Mouse (Mus musculus) layer of hippocampus, adult 2 months (tissue): ENCODE measurements around the gene Cpne9. TPM values are rescaled to one million over a fixed set of nuclear protein-coding genes. Genes with fewer than 3 reads are reported as not detected.

Experiments used
- DNase-seq, 2 experiments: peaks; one replicate each; pipeline ENCODE4 v3.0.0; 2022; ENCODE audit warnings: low spot score in 2 of 2
- H3K27ac ChIP-seq: fragments of 200-600 bp; 2 replicates; pipeline ENCODE4 v1.8.1; 2022
- H3K4me3 ChIP-seq: fragments of 200-600 bp; 2 replicates; pipeline ENCODE4 v1.8.1; 2022; ENCODE audit warnings: mild to moderate bottlenecking
- CTCF ChIP-seq: fragments of 200-600 bp; conservative IDR thresholded peaks from 2 replicates; pipeline ENCODE4 v1.8.1; 2022; ENCODE audit warnings: antibody characterized with exemption, mild to moderate bottlenecking, moderate library complexity
- total RNA-seq, 2 experiments: library from RNA; stranded (reverse); gene quantifications; 2 replicates each; pipeline ENCODE4 v1.2.3; 2021

Cpne9 gene
- total RNA-seq, 2 experiments from 2014 or later, result 24.0 to 24.7 TPM

GRCm38 (mm10) chr6:113333137-113333950 is 51.2 kb downstream of the Cpne9 start:
- TF ChIP-seq CTCF, result no peak
- Histone ChIP-seq H3K4me3 (no peak overlapping the region), H3K27ac (peak overlapping the region; percentile 55; the same call in 1 of the 2 replicates)
- DNase-seq, result peak; percentile 45 to 65

GRCm38 (mm10) chr6:113334216-113334615 is 52.1 kb downstream of the Cpne9 start:
- no peak overlapping the region for H3K4me3 ChIP-seq
- DNase-seq, result no peak
- no peak for TF ChIP-seq CTCF
- H3K27ac ChIP-seq, result peak overlapping the region; percentile 20; the same call in 1 of the 2 replicates

DNA sequence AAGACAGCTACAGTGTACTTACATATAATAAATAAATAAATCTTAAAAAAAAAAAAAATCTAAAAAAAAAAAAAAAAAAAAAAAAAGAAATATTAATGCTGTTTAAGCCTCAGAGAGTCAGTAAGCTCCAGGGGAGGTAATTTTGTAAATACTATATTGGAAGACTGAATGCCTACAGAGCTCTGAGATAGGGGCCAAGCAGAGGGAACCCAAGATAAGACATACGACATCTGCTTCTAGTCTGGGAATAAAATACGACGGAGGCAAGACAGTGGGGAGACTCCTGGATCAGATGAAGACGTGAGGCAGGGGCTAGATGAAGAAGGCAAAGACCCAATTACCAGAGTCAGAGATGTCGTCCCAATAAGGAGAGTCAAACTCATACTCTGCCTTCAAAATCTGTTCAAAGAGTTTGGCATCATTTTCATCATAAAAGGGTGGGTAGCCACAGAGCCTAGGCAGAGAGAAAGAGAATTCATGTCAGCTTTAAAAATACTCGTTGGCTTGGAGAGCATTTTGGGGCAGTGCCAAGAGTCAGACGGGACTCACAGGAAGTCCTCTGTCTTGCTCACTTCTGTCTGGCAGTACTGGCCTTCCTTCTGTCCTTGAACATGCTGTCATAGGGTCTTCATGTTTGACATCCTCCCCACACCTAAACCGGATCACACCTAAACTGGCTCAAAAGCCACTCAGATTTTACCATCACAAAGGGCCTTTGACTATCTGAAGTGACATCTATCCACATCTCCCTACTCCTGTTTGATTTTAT is 54.9 kb downstream of the Cpne9 start:
- TF ChIP-seq CTCF, result no peak

GRCm38 (mm10) chr6:113341574-113341973 is 59.5 kb downstream of the Cpne9 start:
- no peak for TF ChIP-seq CTCF
- DNase-seq, result no peak
- peak overlapping the region; percentile 19 for H3K4me3 ChIP-seq
- H3K27ac ChIP-seq, result peak overlapping the region; percentile 82

More for the DNA sequence above, 54.9 kb downstream of the Cpne9 start:
- DNase-seq, result no peak
- Histone ChIP-seq H3K4me3 (no peak overlapping the region), H3K27ac (peak overlapping the region; percentile 48; the same call in 1 of the 2 replicates)

DNA sequence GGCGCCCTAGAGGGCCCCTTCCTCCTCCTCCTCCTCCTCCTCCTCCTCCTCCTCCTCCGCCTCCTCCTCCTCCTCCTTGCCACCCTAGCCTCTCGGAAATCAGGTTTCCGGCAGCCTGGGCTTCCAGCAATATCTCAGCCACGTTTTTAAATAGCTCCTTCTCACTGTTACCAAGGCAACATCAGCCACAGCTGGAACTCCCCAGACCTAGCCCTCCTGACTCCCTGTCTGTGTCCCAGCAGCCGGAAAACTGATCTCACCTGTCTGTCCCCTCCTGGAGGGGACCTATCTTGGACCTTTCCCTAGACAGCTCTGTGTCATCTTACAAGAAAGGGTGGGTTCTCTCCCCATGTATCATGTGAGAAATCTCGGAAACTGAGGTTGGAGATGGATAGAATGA is 60.2 kb downstream of the Cpne9 start:
- no peak for DNase-seq
- H3K27ac ChIP-seq, result peak overlapping the region; percentile 92
- H3K4me3 ChIP-seq, result peak overlapping the region; percentile 70; the same call in 1 of the 2 replicates
- TF ChIP-seq CTCF, result no peak

GRCm38 (mm10) chr6:113343177-113344092 is 61.3 kb downstream of the Cpne9 start, which contains the start of gene Camk1:
Gene Camk1 (minus strand): TSS chr6:113343984.
- peak within 1 kb of the TSS; percentile 92 for H3K27ac ChIP-seq

GRCm38 (mm10) chr6:113344321-113344720 is 62.2 kb downstream of the Cpne9 start:
- Histone ChIP-seq H3K4me3 (peak overlapping the region; percentile 70; the same call in 1 of the 2 replicates), H3K27ac (peak overlapping the region; percentile 92)
- TF ChIP-seq CTCF, result no peak
- peak in 1 of 2 experiments; percentile 35 for DNase-seq

More at GRCm38 (mm10) chr6:113343177-113344092, 61.3 kb downstream of the Cpne9 start, which contains the start of gene Camk1:
- DNase-seq, result peak; percentile 53 to 56
- H3K4me3 ChIP-seq, result peak within 1 kb of the TSS; percentile 70
- TF ChIP-seq CTCF, result no peak

DNA sequence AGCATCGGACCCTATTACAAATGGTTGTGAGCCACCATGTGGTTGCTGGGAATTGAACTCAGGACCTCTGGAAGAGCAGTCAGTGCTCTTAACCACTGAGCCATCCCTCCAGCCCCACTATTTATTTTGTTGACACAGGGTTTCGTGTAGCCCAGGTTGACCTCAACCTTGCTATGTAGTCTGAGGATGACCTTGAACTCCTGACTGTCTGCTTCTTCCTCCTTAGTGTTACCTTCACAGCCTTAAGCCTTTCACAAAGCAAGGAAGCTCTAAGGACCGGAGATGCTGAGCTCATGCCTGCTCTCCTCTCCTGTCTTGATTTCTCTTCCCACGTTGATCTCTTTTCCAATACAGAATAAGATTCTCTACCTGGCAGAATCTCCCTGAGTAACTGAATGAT is 64.8 kb downstream of the Cpne9 start:
- DNase-seq, result no peak
- TF ChIP-seq CTCF, result no peak
- H3K4me3 ChIP-seq, result no peak overlapping the region
- no peak overlapping the region for H3K27ac ChIP-seq

DNA sequence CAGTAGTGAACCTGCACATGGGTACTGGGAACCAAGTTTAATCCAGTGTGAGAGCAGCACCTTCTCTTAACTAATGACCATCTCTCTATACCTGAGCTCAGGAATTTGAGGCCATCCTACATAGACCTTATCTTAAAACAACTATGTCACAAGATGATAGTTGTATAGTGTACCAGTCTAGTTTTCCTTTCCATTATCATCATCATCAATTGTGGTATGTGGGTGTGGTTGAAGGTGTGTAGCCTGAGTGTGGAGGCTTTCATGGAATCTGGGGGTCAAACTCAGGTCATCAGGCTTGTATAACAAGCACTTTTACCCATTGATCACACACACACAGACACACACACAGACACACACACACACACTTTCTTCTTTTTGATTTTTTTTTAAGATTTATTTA is 68.4 kb downstream of the Cpne9 start:
- no peak for TF ChIP-seq CTCF
- H3K27ac ChIP-seq, result no peak overlapping the region
- no peak overlapping the region for H3K4me3 ChIP-seq
- DNase-seq, result no peak

GRCm38 (mm10) chr6:113351161-113351560 is 69.1 kb downstream of the Cpne9 start:
- Histone ChIP-seq H3K27ac (no peak overlapping the region), H3K4me3 (no peak overlapping the region)
- no peak for TF ChIP-seq CTCF
- DNase-seq, result no peak

- TF ChIP-seq CTCF, result no peak
- no peak overlapping the region for H3K4me3 ChIP-seq
- no peak for DNase-seq
- no peak overlapping the region for H3K27ac ChIP-seq
Observed at GRCm38 (mm10) chr6:113351653-113352052, 69.5 kb downstream of the Cpne9 start.

DNA sequence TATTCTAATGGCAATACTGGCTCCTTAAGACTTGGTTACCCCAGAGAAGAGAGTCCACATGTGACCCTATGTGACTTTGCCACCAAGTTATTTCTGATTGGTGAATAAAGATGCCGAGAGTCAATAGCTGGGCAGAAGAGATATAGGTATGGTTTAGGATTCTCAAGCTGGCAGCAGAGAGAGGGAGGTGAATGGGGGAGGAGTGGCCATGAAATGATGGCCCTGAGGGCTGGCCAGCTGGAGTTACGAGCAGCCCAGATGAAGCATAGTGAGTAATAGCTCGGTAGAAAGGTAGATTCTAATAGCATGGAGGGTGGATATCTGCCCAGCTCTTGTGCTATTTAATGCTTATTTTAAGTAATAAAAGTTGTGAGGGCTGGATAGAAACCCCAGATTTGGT is 70.7 kb downstream of the Cpne9 start:
- no peak for TF ChIP-seq CTCF
- H3K27ac ChIP-seq, result no peak overlapping the region
- DNase-seq, result no peak
- no peak overlapping the region for H3K4me3 ChIP-seq
